Mouse (Mus musculus) lung, adult 2 months (tissue): ENCODE measurements around the gene Rassf8. TPM values are rescaled to one million over a fixed set of nuclear protein-coding genes. Genes with fewer than 3 reads are reported as not detected.
A peak's percentile ranks its signal among the peaks of the same experiment; 100 is the strongest.

Experiments
- DNase-seq: peaks from one replicate; pipeline ENCODE4 v3.0.0; 2022
- H3K4me1 ChIP-seq: fragments of 200-500 bp; 2 replicates; pipeline ENCODE4 v1.6.1; 2011; ENCODE audit warnings: low read length; ENCODE audit not compliant: control insufficient read depth, insufficient read depth
- H3K4me3 ChIP-seq: fragments of 200-500 bp; replicated peaks from 2 replicates; pipeline ENCODE3; 2011; ENCODE audit warnings: low read depth, mild to moderate bottlenecking, control low read depth, low read length; ENCODE audit errors: extremely low read depth
- CTCF ChIP-seq: fragments of 200-500 bp; IDR thresholded peaks from 2 replicates; pipeline ENCODE4 v1.5.1; 2011; ENCODE audit warnings: mild to moderate bottlenecking, low read length, control low read depth; ENCODE audit not compliant: insufficient read depth
- POLR2A ChIP-seq: fragments of 200-500 bp; IDR thresholded peaks from 2 replicates; pipeline ENCODE4 v1.6.1; 2011; ENCODE audit warnings: low read depth, mild to moderate bottlenecking, control low read depth, low read length, borderline replicate concordance; ENCODE audit errors: extremely low read depth
- WGBS: fragments of 180-500 bp; shearing (Covaris S2); methylation state at CpG from one replicate; pipeline ENCODE4 v1.1.7; 2018; 5-methylcytosine and 5-hydroxymethylcytosine counted together
- polyA plus RNA-seq: library from polyadenylated mRNA; depleted of rRNA; stranded (reverse); fragments of >200 nt; gene quantifications from 2 replicates; pipeline ENCODE4 v1.2.3, GENCODE M21; 2012

The Rassf8 gene
- polyA plus RNA-seq, 1 experiment = 34.2 TPM

DNA sequence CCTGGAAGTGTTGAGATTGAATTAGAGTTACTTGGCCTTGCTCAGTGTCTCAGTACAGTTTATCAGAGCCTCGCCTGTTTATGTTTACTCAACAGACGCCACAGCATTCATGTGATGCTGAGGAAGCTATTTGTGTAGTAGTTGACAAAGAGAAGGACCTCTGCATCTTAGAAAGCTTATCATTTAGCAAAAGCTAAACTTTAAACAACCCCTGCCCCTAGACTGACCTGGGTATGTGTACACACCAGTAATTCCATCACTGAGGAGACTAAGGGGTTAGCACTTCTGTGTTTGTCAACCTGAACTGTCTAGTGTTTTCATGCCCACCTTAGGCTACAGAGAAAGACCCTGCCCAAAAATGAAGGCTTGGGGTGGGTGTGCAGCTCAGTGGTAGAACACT lies 12.9 kb downstream of the Rassf8 start:
- WGBS = 25% methylated on average over 2 of the region's 2 CpGs
- DNase-seq = no peak
- Histone ChIP-seq H3K4me1 (peaks cover 41% of the 10 kb centered on the region), H3K4me3 (no peak overlapping the region)
- TF ChIP-seq POLR2A = no peak
- no peak for TF ChIP-seq CTCF

DNA sequence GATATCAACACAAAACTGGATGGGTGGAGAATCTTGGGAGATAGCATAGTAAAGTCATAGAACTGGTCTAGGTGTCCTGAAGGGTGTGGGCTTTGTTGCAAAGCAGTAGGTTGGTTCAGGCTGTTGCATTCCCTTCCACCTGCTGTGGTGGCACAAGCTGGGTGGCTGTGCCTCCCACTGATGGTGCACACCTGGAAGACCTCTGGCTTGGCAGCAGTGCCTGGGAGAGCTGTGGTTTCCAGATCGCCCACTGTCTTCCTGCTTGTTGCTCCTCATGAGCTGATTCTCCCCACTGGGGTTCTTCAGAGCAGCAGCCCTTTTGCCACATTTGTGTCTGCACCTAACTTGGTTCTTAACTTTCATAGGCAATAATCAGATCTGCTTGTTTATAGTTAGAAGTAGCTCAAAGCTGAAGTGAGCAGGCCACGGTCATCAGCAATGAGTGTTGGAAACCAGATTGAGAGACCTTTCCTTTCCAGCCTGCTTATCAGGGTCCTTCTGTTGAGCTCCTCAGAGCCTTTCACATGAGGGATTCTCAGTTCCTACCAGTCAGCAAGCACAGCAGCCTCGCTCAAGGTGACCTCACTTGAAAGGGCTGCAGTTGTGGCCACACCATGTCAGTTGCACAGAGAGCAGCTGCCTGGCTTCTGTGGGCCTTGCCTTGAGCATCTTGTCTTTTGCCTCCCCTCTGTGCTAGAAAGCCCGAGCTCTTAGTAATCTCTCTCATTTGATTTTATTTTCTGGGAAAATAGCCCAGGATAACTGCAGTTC lies 13.9 kb downstream of the Rassf8 start:
- TF ChIP-seq POLR2A (no peak), CTCF (no peak)
- Histone ChIP-seq H3K4me1 (peaks cover 39% of the 10 kb centered on the region), H3K4me3 (no peak overlapping the region)
- 61% methylated on average over 4 of the region's 4 CpGs for WGBS
- DNase-seq = no peak

DNA sequence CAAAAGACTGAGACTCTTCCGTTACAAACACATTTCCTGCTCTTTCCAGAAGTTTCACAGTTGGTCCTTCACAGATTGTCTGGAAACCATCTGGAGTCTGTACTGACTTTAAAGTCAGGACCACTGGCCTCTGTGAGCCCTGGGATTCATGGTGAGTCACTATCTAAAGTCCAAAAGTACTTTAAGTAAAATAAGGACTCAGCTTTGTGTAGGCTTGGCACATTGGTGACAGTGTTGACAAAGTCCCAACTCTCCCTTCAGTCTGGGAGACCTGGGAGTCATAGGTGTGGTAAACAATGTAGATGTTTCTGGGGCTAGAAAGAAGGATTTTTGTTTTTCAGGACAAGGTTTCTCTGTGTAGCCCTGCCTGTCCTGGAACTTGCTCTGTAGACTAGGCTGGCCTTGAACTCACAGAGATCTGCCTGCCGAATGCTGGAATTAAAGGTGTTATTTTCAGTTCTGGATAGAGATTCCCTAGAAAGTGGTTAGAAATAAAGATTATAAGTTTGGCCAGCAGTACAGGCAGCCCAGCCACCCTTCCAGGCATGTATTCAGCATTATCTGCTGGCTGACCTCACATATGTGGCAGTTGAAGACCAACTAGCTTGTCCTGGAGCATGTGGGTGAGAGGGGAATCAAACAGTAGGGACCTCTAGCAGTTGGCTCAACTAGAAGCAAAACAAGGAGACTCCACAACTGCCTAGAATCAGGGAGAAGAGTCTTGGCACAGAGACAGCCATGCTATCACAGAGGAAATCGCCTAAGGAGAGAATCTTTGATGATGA lies 14.8 kb downstream of the Rassf8 start:
- TF ChIP-seq POLR2A (no peak), CTCF (no peak)
- Histone ChIP-seq H3K4me1 (peaks cover 39% of the 10 kb centered on the region), H3K4me3 (no peak overlapping the region)
- DNase-seq = no peak
- WGBS = 50% methylated on average over 3 of the region's 3 CpGs

DNA sequence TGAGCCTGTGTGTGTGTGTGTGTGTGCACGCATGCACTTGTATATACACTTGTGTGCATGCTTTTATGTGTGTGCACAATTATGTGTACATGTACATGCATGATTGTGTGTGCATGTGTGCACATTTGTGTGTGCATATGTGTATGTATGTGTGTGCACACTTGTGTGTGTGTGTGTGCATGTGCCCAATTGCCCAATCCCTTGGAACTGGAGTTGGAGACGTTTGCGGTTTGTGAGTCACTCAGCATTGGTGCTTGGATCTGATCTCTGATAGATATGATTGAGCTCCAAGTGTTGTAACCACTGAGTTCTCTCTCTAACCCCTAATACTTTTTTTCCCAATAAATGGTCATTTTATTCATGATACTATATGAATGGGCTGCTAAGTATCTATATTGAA lies 15.5 kb downstream of the Rassf8 start:
- no peak overlapping the region for H3K4me3 ChIP-seq

DNA sequence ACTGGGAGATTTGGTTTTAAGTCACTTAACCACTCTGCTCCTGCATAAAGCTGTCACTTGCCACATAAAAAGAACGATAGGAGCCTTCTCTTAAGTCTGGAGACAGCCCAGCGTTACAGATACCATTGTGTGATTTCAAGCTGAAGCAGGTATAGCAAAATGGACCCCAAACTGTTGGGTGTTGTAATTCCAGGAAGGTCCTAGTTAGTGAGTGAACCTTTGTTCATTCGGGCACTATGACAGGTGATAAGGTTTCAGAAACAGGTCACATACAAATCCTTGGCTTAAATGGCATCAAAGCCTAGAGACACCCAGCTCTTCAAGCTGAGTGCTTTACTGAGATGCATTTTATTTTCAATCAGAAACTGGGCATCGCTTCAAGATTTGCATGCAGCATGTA lies 16.5 kb downstream of the Rassf8 start:
- Histone ChIP-seq H3K4me1 (peaks cover 44% of the 10 kb centered on the region), H3K4me3 (no peak overlapping the region)
- DNase-seq = no peak
- 74% methylated on average over 4 of the region's 4 CpGs for WGBS
- TF ChIP-seq POLR2A (no peak), CTCF (no peak)

More for the DNA sequence above, 15.5 kb downstream of the Rassf8 start:
- TF ChIP-seq CTCF (no peak), POLR2A (no peak)
- 62% methylated on average over 3 of the region's 3 CpGs for WGBS
- H3K4me1 ChIP-seq = peaks cover 39% of the 10 kb centered on the region
- DNase-seq = no peak

DNA sequence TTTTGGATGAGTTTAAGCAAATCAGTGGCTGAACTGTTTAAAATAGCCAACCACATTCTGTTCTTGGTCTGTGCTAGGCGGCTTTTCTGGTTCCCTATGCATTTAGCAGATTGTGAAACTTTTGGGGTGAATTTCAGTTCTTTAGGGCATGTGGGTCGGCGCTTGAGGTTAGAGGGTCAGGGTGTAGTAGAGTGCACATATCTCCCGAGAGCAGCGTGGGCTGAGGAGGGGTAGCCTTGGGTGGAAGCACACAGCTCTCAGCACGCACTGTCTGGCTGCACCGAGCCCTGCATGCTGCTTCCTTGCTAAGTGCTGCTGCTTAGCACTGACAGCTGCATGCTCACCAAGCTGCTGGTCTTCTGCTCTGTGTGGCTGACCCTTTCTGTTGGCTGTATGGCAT lies 18.5 kb downstream of the Rassf8 start:
- Histone ChIP-seq H3K4me1 (peaks cover 45% of the 10 kb centered on the region), H3K4me3 (no peak overlapping the region)
- TF ChIP-seq POLR2A (no peak), CTCF (no peak)
- DNase-seq = no peak
- 63% methylated on average over 7 of the region's 7 CpGs for WGBS

DNA sequence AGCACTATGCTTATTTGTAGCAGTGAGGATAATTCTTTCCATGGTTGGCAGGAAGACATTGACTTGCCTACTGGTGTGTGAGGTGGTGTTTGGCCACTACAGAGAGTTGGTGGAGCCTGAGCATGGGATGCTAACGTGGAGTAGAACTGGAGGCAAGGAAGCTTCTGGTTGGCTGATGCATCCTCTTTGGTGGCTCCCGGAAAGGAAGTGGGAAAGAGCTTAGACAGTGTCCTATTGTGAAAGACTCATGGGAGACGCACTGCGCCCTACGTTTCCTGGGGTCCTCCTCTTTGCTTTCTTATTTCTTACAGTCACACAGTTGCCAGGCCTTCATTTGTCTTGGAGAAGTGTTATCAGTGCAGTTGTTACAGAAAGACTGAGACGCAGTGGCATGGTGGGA lies 20.4 kb downstream of the Rassf8 start:
- H3K4me3 ChIP-seq = no peak overlapping the region
- peaks cover 44% of the 10 kb centered on the region for H3K4me1 ChIP-seq
- TF ChIP-seq POLR2A (no peak), CTCF (no peak)
- WGBS = 43% methylated on average over 6 of the region's 6 CpGs
- DNase-seq = no peak

DNA sequence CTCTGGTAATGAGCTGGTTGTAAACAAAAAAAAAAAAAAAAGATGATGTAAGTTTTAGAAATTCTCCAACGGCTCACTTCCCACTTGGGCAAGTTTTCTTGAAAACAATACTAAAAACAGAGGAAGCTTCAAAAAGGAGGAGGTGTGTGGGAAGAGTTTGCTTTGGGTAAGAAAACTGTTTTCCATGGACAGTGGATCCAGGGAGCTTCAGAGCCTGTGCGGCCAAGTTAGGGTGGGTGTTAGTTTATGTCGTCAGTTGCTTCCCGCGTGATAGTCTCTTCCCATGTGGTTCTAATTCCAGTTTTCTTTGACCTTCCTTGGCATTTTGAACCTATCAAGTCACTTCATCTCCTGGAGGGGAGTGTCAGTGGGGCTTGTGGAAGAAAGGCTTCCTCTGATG lies 21.1 kb downstream of the Rassf8 start:
- Histone ChIP-seq H3K4me1 (peaks cover 41% of the 10 kb centered on the region), H3K4me3 (no peak overlapping the region)
- 52% methylated on average over 5 of the region's 5 CpGs for WGBS
- DNase-seq = no peak
- TF ChIP-seq CTCF = no peak
- TF ChIP-seq POLR2A = no peak

DNA sequence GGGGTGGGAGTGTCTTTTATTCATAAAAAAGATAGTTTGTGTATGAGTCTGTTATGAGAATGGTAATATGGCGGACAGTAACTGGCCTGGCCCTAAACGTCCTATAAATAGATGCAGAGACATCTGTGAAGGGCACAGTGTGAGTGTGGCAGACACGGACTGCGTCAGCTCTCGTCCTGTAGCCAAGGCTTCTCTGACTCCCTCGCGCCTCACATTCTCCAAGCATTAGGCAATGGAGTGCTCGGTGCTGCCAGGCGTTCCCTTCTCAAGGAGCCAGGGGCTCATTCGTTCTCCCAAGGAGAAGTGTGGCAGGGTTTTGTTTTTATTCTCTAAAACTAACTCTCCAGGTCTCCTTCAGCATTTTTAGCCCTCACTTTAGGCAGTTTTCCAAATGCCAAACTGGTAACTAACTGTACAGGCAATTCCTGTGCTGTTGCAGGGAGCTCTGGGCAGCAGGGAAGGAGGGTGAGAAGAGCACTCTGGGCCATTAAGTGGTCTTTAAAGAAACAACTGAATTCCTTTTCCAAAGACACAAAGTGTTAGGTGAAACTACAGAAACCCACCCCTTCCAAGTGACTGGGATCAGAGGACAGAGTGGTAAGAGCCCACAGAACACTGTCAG lies 22.2 kb downstream of the Rassf8 start:
- H3K4me1 ChIP-seq = peaks cover 32% of the 10 kb centered on the region
- WGBS = 43% methylated on average over 10 of the region's 10 CpGs
- no peak overlapping the region for H3K4me3 ChIP-seq
- peak; percentile 63 for DNase-seq
- TF ChIP-seq CTCF = no peak

DNA sequence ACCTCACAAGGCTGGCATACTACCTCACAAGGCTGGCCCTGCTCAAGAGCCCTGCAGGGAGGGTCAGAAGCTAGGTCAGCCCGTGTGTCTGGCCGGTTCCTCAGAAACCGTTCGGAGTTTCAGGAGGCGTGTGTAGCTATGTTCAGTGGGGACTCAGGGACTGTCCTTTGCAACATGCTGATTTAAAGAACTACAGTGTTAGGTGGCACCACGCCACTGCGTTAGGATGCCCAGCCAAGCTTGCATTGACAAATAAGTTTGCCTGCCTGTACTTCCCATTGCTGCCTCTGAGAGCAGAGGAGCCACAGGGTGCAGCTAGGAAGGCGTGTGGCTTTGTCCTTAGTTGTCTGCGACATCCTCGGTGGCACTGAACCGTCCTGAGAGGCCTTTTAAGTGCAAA lies 23.3 kb downstream of the Rassf8 start:
- 63% methylated on average over 11 of the region's 11 CpGs for WGBS
- no peak for DNase-seq
- TF ChIP-seq CTCF (peak; percentile 16; the same call in 1 of the 2 replicates), POLR2A (no peak)
- Histone ChIP-seq H3K4me1 (peaks cover 25% of the 10 kb centered on the region), H3K4me3 (no peak overlapping the region)
